Mouse (Mus musculus): ENCODE data around the gene Npb. TPM values are rescaled to one million over a fixed set of nuclear protein-coding genes. Genes with fewer than 3 reads are reported as not detected.

Gene Npb
- polyA plus RNA-seq, 1 experiment = 1.0 TPM

DNA sequence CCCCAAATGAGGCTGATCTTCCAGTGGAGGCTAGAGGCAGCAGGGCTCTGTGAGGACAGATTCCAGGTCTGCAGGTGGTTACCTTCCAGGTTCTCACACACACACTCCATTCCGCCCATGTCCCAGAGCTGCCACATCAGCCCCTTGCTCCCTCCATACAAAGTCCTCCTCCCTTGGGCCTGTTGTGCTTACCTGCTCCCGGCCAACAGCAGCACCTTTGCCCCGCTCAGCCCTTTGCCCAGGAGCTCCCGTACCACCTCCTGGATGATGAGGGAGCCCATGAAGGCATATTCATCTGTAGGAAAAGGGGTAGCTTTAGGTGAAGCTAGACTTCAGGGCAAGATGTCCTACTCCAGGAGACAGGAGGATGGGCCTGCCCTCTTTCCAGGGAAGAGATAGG is 49.0 kb downstream of the Npb start:
- 84% methylated on average over 4 of the region's 4 CpGs for WGBS

More for the DNA sequence above, 49.0 kb downstream of the Npb start:
- no peak for DNase-seq (ENCODE audit: low read depth, low spot score)

Other genes with a start within 250 kb of the Npb start
- gene Fscn2, start 246.9 kb upstream of the Npb start, polyA plus RNA-seq (2012; rRNA removed) = not detected in 2 replicates
- gene Faap100, start 229.7 kb upstream of the Npb start, polyA plus RNA-seq (2012; rRNA removed) = 33.5 and 34.5 TPM in 2 replicates
- gene Nploc4, start 170.8 kb upstream of the Npb start, polyA plus RNA-seq (2012; rRNA removed) = 42.4 and 50.9 TPM in 2 replicates
- gene Tspan10, start 165.8 kb upstream of the Npb start, polyA plus RNA-seq (2012; rRNA removed) = 0.85 and 1.1 TPM in 2 replicates
- gene Pde6g, start 155.0 kb upstream of the Npb start, polyA plus RNA-seq (2012; rRNA removed) = 0.30 and 0.89 TPM in 2 replicates
- 18.2 and 19.6 TPM in 2 replicates for gene Oxld1, start 150.4 kb upstream of the Npb start, polyA plus RNA-seq (2012; rRNA removed)
- gene Ccdc137, start 150.4 kb upstream of the Npb start, polyA plus RNA-seq (2012; rRNA removed) = 12.3 and 15.1 TPM in 2 replicates
- gene Arl16, start 140.9 kb upstream of the Npb start, polyA plus RNA-seq (2012; rRNA removed) = 16.8 and 18.8 TPM in 2 replicates
- gene Mrpl12, start 123.9 kb upstream of the Npb start, polyA plus RNA-seq (2012; rRNA removed) = 139 and 148 TPM in 2 replicates
- gene Slc25a10, start 116.6 kb upstream of the Npb start, polyA plus RNA-seq (2012; rRNA removed) = 287 and 345 TPM in 2 replicates
- gene Gcgr, start 77.8 kb upstream of the Npb start, polyA plus RNA-seq (2012; rRNA removed) = 0.90 and 1.1 TPM in 2 replicates
- 36.6 and 46.6 TPM in 2 replicates for gene Mcrip1, start 58.8 kb upstream of the Npb start, polyA plus RNA-seq (2012; rRNA removed)
- 0.22 TPM in 1 of 2 replicates, not detected in the other for gene Ppp1r27, start 57.3 kb upstream of the Npb start, polyA plus RNA-seq (2012; rRNA removed)
- gene P4hb, start 35.2 kb upstream of the Npb start, polyA plus RNA-seq (2012; rRNA removed) = 496 and 716 TPM in 2 replicates
- gene Arhgdia, start 26.9 kb upstream of the Npb start, polyA plus RNA-seq (2012; rRNA removed) = 745 and 760 TPM in 2 replicates
- gene Alyref, start 10.1 kb upstream of the Npb start, polyA plus RNA-seq (2012; rRNA removed) = 45.9 and 54.0 TPM in 2 replicates
- gene Anapc11, start 10.1 kb upstream of the Npb start, polyA plus RNA-seq (2012; rRNA removed) = 84.8 and 85.4 TPM in 2 replicates
- 397 and 622 TPM in 2 replicates for gene Pcyt2, start 9.5 kb downstream of the Npb start, polyA plus RNA-seq (2012; rRNA removed)
- 117 and 124 TPM in 2 replicates for gene Sirt7, start 16.8 kb downstream of the Npb start, polyA plus RNA-seq (2012; rRNA removed)
- gene Mafg, start 25.1 kb downstream of the Npb start, polyA plus RNA-seq (2012; rRNA removed) = 28.4 and 30.8 TPM in 2 replicates
- gene Pycr1, start 35.3 kb downstream of the Npb start, polyA plus RNA-seq (2012; rRNA removed) = 16.4 and 16.7 TPM in 2 replicates
- gene Myadml2, start 39.7 kb downstream of the Npb start, polyA plus RNA-seq (2012; rRNA removed) = 0.53 and 0.56 TPM in 2 replicates
- gene Notum, start 52.7 kb downstream of the Npb start, polyA plus RNA-seq (2012; rRNA removed) = 0.45 and 0.79 TPM in 2 replicates
- 74.9 and 88.8 TPM in 2 replicates for gene Aspscr1, start 64.5 kb downstream of the Npb start, polyA plus RNA-seq (2012; rRNA removed)
- gene Cenpx, start 105.3 kb downstream of the Npb start, polyA plus RNA-seq (2012; rRNA removed) = 94.1 and 101 TPM in 2 replicates
- 21.3 and 34.5 TPM in 2 replicates for gene Lrrc45, start 105.4 kb downstream of the Npb start, polyA plus RNA-seq (2012; rRNA removed)
- 8.5 and 10.1 TPM in 2 replicates for gene Rac3, start 113.0 kb downstream of the Npb start, polyA plus RNA-seq (2012; rRNA removed)
- 63.8 and 66.5 TPM in 2 replicates for gene Dcxr, start 118.8 kb downstream of the Npb start, polyA plus RNA-seq (2012; rRNA removed)
- gene Cbr2, start 123.6 kb downstream of the Npb start, polyA plus RNA-seq (2012; rRNA removed) = 4.4 and 6.9 TPM in 2 replicates
- 1.9 and 2.1 TPM in 2 replicates for gene Hmga1b, start 154.3 kb downstream of the Npb start, polyA plus RNA-seq (2012; rRNA removed)
- gene Rfng, start 175.7 kb downstream of the Npb start, polyA plus RNA-seq (2012; rRNA removed) = 60.4 and 73.4 TPM in 2 replicates
- 124 and 130 TPM in 2 replicates for gene Gps1, start 175.8 kb downstream of the Npb start, polyA plus RNA-seq (2012; rRNA removed)
- 41.7 and 42.1 TPM in 2 replicates for gene Dus1l, start 187.9 kb downstream of the Npb start, polyA plus RNA-seq (2012; rRNA removed)
- 201 and 272 TPM in 2 replicates for gene Fasn, start 216.1 kb downstream of the Npb start, polyA plus RNA-seq (2012; rRNA removed)